Mouse (Mus musculus) kidney, embryonic 16.5 days (tissue): ENCODE data around the gene Slc12a9. TPM values are rescaled to one million over a fixed set of nuclear protein-coding genes. Genes with fewer than 3 reads are reported as not detected.
A peak's percentile ranks its signal among the peaks of the same experiment; 100 is the strongest.

ENCODE experiments used
- ATAC-seq: fragments of 200-750 bp; cut with Nextera tagmentation; 2 replicates; pipeline ENCODE4 v1.8.0; 2017; ENCODE audit warnings: moderate TSS enrichment; ENCODE audit not compliant: low FRiP score, low TSS enrichment
- H3K27ac ChIP-seq: fragments of 300-500 bp; sonication (generic); 2 replicates; pipeline ENCODE4 v1.5.1; 2014; ENCODE audit warnings: low read length
- H3K27me3 ChIP-seq: fragments of 300-500 bp; sonication (generic); 2 replicates; pipeline ENCODE4 v1.6.1; 2014; ENCODE audit warnings: low read length, control low read depth, mixed read lengths; ENCODE audit not compliant: insufficient read depth
- H3K36me3 ChIP-seq: fragments of 300-500 bp; sonication (generic); 2 replicates; pipeline ENCODE4 v1.6.1; 2014; ENCODE audit warnings: low read length, control low read depth, mixed read lengths; ENCODE audit not compliant: insufficient read depth
- H3K4me1 ChIP-seq: fragments of 300-500 bp; sonication (generic); 2 replicates; pipeline ENCODE4 v1.6.1; 2014; ENCODE audit warnings: low read length, control low read depth, mixed read lengths; ENCODE audit not compliant: insufficient read depth
- H3K4me2 ChIP-seq: fragments of 300-500 bp; sonication (generic); replicated peaks from 2 replicates; pipeline ENCODE4 v1.6.1; 2014; ENCODE audit warnings: low read depth, low read length
- H3K4me3 ChIP-seq: fragments of 300-500 bp; sonication (generic); 2 replicates; pipeline ENCODE4 v1.5.1; 2014; ENCODE audit warnings: mild to moderate bottlenecking, low read length
- H3K9ac ChIP-seq: fragments of 300-500 bp; sonication (generic); replicated peaks from 2 replicates; pipeline ENCODE4 v1.6.1; 2014; ENCODE audit warnings: low read length
- H3K9me3 ChIP-seq: fragments of 300-500 bp; sonication (generic); 2 replicates; pipeline ENCODE4 v1.6.1; 2016; ENCODE audit warnings: low read length, control low read depth
- WGBS: fragments of 180-500 bp; shearing (Covaris S2); extraction: QIAGEN DNeasy Blood & Tissue Kit; methylation state at CpG from one replicate; pipeline ENCODE4 v1.1.7; 2014; 5-methylcytosine and 5-hydroxymethylcytosine counted together
- polyA plus RNA-seq: library from polyadenylated mRNA; unstranded; fragments of >200 nt; fragmentation: Nextera tagmentation; extraction: Ambion mirVana; gene quantifications from 2 replicates; pipeline ENCODE4 v1.2.1, GENCODE M21; 2015

The Slc12a9 gene
- polyA plus RNA-seq, 1 experiment from 2014 or later: 16.3 TPM

- H3K9ac ChIP-seq: peak within 1 kb of the TSS; percentile 82
- ATAC-seq: peak; percentile 93
- H3K27ac ChIP-seq: peak within 1 kb of the TSS; percentile 96
- H3K9me3 ChIP-seq: no peaks in the 10 kb centered on the region
- peaks cover 16% of the 10 kb centered on the region for H3K4me1 ChIP-seq
- H3K27me3 ChIP-seq: peaks cover 23% of the 10 kb centered on the region
- H3K36me3 ChIP-seq: peaks cover 40% of the 10 kb centered on the region
- 0% methylated on average over 52 of the region's 52 CpGs for whole genome bisulfite sequencing
- peak within 1 kb of the TSS; percentile 63 for H3K4me3 ChIP-seq
- H3K4me2 ChIP-seq: peak within 1 kb of the TSS; percentile 98
These were observed 39.3 kb downstream of the Slc12a9 start, which contains the start of gene Ufsp1 for GRCm38 (mm10) chr5:137293839-137294743. Gene Ufsp1, plus strand, starts transcription at chr5:137294629.

GRCm38 (mm10) chr5:137293282-137293681 is 40.1 kb downstream of the Slc12a9 start:
- peak; percentile 62 for ATAC-seq
- peak overlapping the region; percentile 98 for H3K4me2 ChIP-seq
- peak overlapping the region; percentile 63 for H3K4me3 ChIP-seq
- peak overlapping the region; percentile 96 for H3K27ac ChIP-seq
- peak overlapping the region; percentile 82 for H3K9ac ChIP-seq
- peaks cover 24% of the 10 kb centered on the region for H3K4me1 ChIP-seq
- H3K36me3 ChIP-seq: peaks cover 32% of the 10 kb centered on the region
- H3K9me3 ChIP-seq: no peaks in the 10 kb centered on the region
- 0% methylated on average over 15 of the region's 15 CpGs for WGBS
- H3K27me3 ChIP-seq: peaks cover 28% of the 10 kb centered on the region

GRCm38 (mm10) chr5:137291381-137291926 is 41.9 kb downstream of the Slc12a9 start:
- WGBS: 76% methylated on average over 15 of the region's 15 CpGs
- Histone ChIP-seq H3K9me3 (no peaks in the 10 kb centered on the region), H3K4me3 (no peak overlapping the region), H3K4me1 (peaks cover 40% of the 10 kb centered on the region), H3K9ac (0 out of 2 replicates have a peak overlapping the region, but pooled peaks have one; percentile 6), H3K27ac (no peak overlapping the region), H3K4me2 (no peak overlapping the region), H3K27me3 (peaks cover 43% of the 10 kb centered on the region), H3K36me3 (peaks cover 13% of the 10 kb centered on the region)
- no peak for ATAC-seq

- Histone ChIP-seq H3K4me3 (no peak overlapping the region), H3K36me3 (peaks cover 5% of the 10 kb centered on the region; the same call in 1 of the 2 replicates), H3K9ac (no peak overlapping the region), H3K9me3 (no peaks in the 10 kb centered on the region), H3K27me3 (peaks cover 46% of the 10 kb centered on the region), H3K4me2 (no peak overlapping the region), H3K4me1 (peaks cover 42% of the 10 kb centered on the region), H3K27ac (no peak overlapping the region)
- WGBS: 20% methylated on average over 15 of the region's 15 CpGs
- ATAC-seq: no peak
These were observed 42.7 kb downstream of the Slc12a9 start for GRCm38 (mm10) chr5:137290677-137291076.

- Histone ChIP-seq H3K27ac (no peak overlapping the region), H3K36me3 (no peaks in the 10 kb centered on the region), H3K9ac (no peak overlapping the region), H3K4me2 (no peak overlapping the region), H3K27me3 (peaks cover 46% of the 10 kb centered on the region), H3K4me3 (peak overlapping the region; percentile 45; the same call in 1 of the 2 replicates), H3K9me3 (no peaks in the 10 kb centered on the region), H3K4me1 (peaks cover 35% of the 10 kb centered on the region)
- 52% methylated on average over 13 of the region's 13 CpGs for WGBS
- no peak for ATAC-seq
These were observed 43.6 kb downstream of the Slc12a9 start for GRCm38 (mm10) chr5:137289591-137290365.

GRCm38 (mm10) chr5:137288999-137289470 is 44.4 kb downstream of the Slc12a9 start:
- H3K4me2 ChIP-seq: peak overlapping the region; percentile 75
- no peak for ATAC-seq
- H3K9ac ChIP-seq: no peak overlapping the region
- H3K27ac ChIP-seq: no peak overlapping the region
- peaks cover 33% of the 10 kb centered on the region for H3K4me1 ChIP-seq
- WGBS: 2% methylated on average over 25 of the region's 25 CpGs
- peaks cover 46% of the 10 kb centered on the region for H3K27me3 ChIP-seq
- H3K36me3 ChIP-seq: no peaks in the 10 kb centered on the region
- H3K9me3 ChIP-seq: no peaks in the 10 kb centered on the region
- H3K4me3 ChIP-seq: peak overlapping the region; percentile 45

- H3K4me2 ChIP-seq: peak overlapping the region; percentile 75
- peak overlapping the region; percentile 30 for H3K9ac ChIP-seq
- peaks cover 46% of the 10 kb centered on the region for H3K27me3 ChIP-seq
- peak; percentile 32 for ATAC-seq
- under 1% methylated on average over 56 of the region's 65 CpGs for WGBS
- peaks cover 33% of the 10 kb centered on the region for H3K4me1 ChIP-seq
- peak overlapping the region; percentile 45 for H3K4me3 ChIP-seq
- H3K9me3 ChIP-seq: no peaks in the 10 kb centered on the region
- no peaks in the 10 kb centered on the region for H3K36me3 ChIP-seq
- no peak overlapping the region for H3K27ac ChIP-seq
These were observed 45.2 kb downstream of the Slc12a9 start for GRCm38 (mm10) chr5:137287953-137288743.

- ATAC-seq: peak; percentile 32
- Histone ChIP-seq H3K9me3 (no peaks in the 10 kb centered on the region), H3K36me3 (no peaks in the 10 kb centered on the region), H3K9ac (peak within 1 kb of the TSS; percentile 31), H3K27ac (no peak within 1 kb of the TSS), H3K27me3 (peaks cover 46% of the 10 kb centered on the region), H3K4me3 (peak within 1 kb of the TSS; percentile 45), H3K4me1 (peaks cover 28% of the 10 kb centered on the region), H3K4me2 (peak within 1 kb of the TSS; percentile 75)
- WGBS: 1% methylated on average over 40 of the region's 40 CpGs
These were observed 46.1 kb downstream of the Slc12a9 start, which contains the start of gene Ache for GRCm38 (mm10) chr5:137287032-137287952. Gene Ache, plus strand, starts transcription at chr5:137287519.
